Mouse (Mus musculus) heart, adult 2 months (tissue): Measurements from ENCODE around the gene Rpl35a. TPM values are rescaled to one million over a fixed set of nuclear protein-coding genes. Genes with fewer than 3 reads are reported as not detected.
A peak's percentile ranks its signal among the peaks of the same experiment; 100 is the strongest.
"Not testable (repeated sequence)": the region's sequence is repeated elsewhere in the genome, so short reads cannot be mapped to it uniquely, and the experiment has no call there.

ENCODE experiments used
- DNase-seq, 2 experiments: peaks; one replicate each; pipeline ENCODE4 v3.0.0; 2021
- H3K27ac ChIP-seq: fragments of 200-600 bp; 2 replicates; pipeline ENCODE4 v1.8.1; 2022
- H3K27me3 ChIP-seq: fragments of 200-500 bp; 2 replicates; pipeline ENCODE4 v1.6.1; 2012; ENCODE audit warnings: mild to moderate bottlenecking, low read length, inconsistent platforms, mixed read lengths; ENCODE audit not compliant: control insufficient read depth, insufficient read depth
- H3K36me3 ChIP-seq: fragments of 200-500 bp; 2 replicates; pipeline ENCODE4 v1.6.1; 2012; ENCODE audit warnings: low read length, inconsistent platforms; ENCODE audit not compliant: control insufficient read depth, insufficient read depth
- H3K4me1 ChIP-seq: fragments of 200-500 bp; 2 replicates; pipeline ENCODE4 v1.6.1; 2011; ENCODE audit warnings: low read length; ENCODE audit not compliant: control insufficient read depth, insufficient read depth
- H3K4me3 ChIP-seq: fragments of 200-600 bp; 2 replicates; pipeline ENCODE4 v1.8.1; 2022
- H3K79me2 ChIP-seq: fragments of 200-500 bp; replicated peaks from 2 replicates; pipeline ENCODE4 v1.6.1; 2012; ENCODE audit warnings: mild to moderate bottlenecking, inconsistent platforms, low read length, moderate library complexity, mixed read lengths; ENCODE audit not compliant: control insufficient read depth, insufficient read depth
- H3K9ac ChIP-seq: fragments of 200-500 bp; 2 replicates; pipeline ENCODE4 v1.6.1; 2012; ENCODE audit warnings: low read depth, mild to moderate bottlenecking, control low read depth, inconsistent platforms, low read length, mixed read lengths
- CTCF ChIP-seq: fragments of 200-600 bp; IDR thresholded peaks from 2 replicates; pipeline ENCODE4 v1.8.1; 2022; ENCODE audit warnings: antibody characterized with exemption, mild to moderate bottlenecking, moderate library complexity
- EP300 ChIP-seq: fragments of 200-500 bp; IDR thresholded peaks from 2 replicates; pipeline ENCODE4 v1.6.1; 2011; ENCODE audit warnings: low read depth, low read length, control low read depth; ENCODE audit not compliant: insufficient read depth
- POLR2A ChIP-seq: fragments of 200-500 bp; IDR thresholded peaks from 2 replicates; pipeline ENCODE4 v1.6.1; 2011; ENCODE audit warnings: mild to moderate bottlenecking, low read depth, low read length, control low read depth; ENCODE audit not compliant: insufficient read depth
- whole genome bisulfite sequencing: fragments of 180-500 bp; shearing (Covaris S2); methylation state at CpG from one replicate; pipeline ENCODE4 v1.1.7; 2018; 5-methylcytosine and 5-hydroxymethylcytosine counted together
- intact Hi-C: fragments of 180-260 bp; cut with DNase I; formaldehyde crosslinking; loops from one replicate; pipeline ENCODE4 v1.15.1; 2025
- polyA plus RNA-seq: library from polyadenylated mRNA; depleted of rRNA; stranded (reverse); fragments of >200 nt; gene quantifications from 2 replicates; pipeline ENCODE4 v1.2.3, GENCODE M21; 2012
- total RNA-seq, 2 experiments: library from RNA; stranded (reverse); gene quantifications; 2 replicates each; pipeline ENCODE4 v1.2.3; 2021

The Rpl35a gene
- total and polyA plus RNA-seq, 3 experiments, result 167 to 319 (median 298) TPM

DNA sequence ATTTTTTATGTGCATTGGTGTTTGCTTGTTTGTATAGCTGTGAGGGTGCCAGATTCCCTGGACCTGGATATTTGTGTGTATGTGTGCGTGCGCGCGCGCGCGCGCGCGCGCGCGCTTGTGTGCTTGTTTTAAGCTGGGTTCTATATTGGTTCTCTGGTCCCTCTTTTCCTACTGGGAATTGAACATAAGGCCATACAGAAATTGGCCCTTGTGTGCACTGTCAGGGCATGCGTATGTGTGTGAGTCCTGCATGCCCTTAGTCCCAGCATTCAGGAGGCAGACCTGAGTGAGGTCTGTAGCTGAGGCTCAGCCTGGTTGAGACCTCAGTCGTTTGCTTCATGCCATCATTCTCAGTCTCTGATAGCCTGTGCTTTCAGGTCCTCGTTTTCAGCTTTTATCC, 1.8 kb downstream of the Rpl35a start:
- intact Hi-C loops, result loop anchor here (5.0 kb wide), 1 partner anchor 194 kb away; the partner anchor contains the start of gene Snx4
- Histone ChIP-seq H3K4me1 (peaks cover 4% of the 10 kb centered on the region), H3K36me3 (peaks cover 14% of the 10 kb centered on the region), H3K9ac (no peak overlapping the region), H3K27me3 (no peaks in the 10 kb centered on the region), H3K79me2 (no peaks in the 10 kb centered on the region), H3K4me3 (no peak overlapping the region), H3K27ac (no peak overlapping the region)
- 90% methylated on average over 16 of the region's 16 CpGs for WGBS
- no peak for DNase-seq
- TF ChIP-seq EP300 (no peak), CTCF (no peak), POLR2A (no peak)

DNA sequence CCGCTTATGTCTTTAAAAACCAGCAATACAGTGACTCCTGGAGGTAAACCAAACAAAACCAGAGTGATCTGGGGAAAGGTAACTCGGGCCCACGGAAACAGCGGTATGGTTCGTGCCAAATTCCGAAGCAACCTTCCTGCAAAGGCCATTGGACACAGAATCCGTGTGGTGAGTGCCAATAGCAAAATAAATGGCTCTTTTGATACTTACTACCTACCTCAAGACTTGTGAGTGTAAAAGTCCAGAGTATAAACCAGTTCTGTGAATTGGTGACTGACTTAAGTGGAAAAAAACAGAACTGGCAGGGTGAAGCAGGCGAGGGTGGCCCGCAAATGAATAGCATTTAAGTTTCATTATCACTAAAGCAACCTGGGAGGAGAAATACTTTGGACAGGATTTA, 2.4 kb downstream of the Rpl35a start:
- DNase-seq, H3K4me1 ChIP-seq, H3K27ac ChIP-seq, H3K79me2 ChIP-seq, H3K27me3 ChIP-seq, H3K9ac ChIP-seq, H3K4me3 ChIP-seq: not testable (repeated sequence)
- H3K36me3 ChIP-seq, result peaks cover 14% of the 10 kb centered on the region
- WGBS, result 81% methylated on average over 9 of the region's 9 CpGs
- intact Hi-C loops, result loop anchor here (5.0 kb wide), 1 partner anchor 194 kb away; the partner anchor contains the start of gene Snx4

DNA sequence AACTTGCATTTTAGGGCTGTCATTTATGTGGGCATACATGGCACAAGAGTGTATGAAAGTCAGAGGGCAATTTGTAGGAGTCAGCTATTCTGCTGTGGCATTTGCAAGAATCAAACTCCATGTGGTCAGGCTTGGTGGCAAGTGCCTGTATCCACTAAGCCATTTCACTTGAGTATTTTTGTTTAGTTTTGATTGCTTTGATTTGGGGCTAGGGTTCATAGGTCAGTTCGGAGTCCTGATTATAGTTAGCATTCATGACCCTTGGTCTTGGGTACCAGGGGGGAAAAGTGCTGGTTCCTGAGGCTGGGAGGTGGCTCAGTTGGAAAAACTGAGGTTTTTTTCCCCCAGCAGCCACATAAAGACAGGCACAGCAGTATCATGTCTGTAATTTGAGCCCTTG, 3.2 kb downstream of the Rpl35a start:
- Histone ChIP-seq H3K9ac (no peak overlapping the region), H3K79me2 (no peaks in the 10 kb centered on the region), H3K4me3 (no peak overlapping the region), H3K27ac (no peak overlapping the region), H3K27me3 (no peaks in the 10 kb centered on the region), H3K4me1 (peaks cover 4% of the 10 kb centered on the region), H3K36me3 (peaks cover 14% of the 10 kb centered on the region)
- intact Hi-C loops, result loop anchor here (5.0 kb wide), 1 partner anchor 193 kb away; the partner anchor contains the start of gene Snx4
- DNase-seq, result no peak
- no peak for TF ChIP-seq CTCF
- TF ChIP-seq POLR2A, result no peak
- TF ChIP-seq EP300, result no peak
- 86% methylated on average over 1 of the region's 1 CpGs for WGBS

DNA sequence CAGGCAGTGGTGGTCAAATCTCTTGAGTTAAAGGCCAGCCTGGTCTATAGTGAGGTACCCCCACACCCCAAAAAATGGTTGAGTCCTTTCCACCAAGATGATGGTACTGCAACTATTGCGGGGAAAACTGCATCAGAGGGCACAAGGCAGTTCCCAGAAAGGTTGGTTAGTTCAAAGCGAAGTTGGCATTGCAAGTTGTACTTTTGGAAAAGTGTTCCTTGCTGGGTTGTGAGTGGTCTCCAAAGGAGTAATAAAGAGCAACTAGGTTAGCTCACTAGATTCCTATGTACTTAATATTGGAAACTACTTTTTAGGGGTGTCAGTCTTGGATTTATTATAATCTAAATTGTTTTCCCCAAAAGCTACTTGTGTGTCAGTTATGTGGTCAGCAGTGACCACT, 4.7 kb downstream of the Rpl35a start:
- no peak for DNase-seq
- no peak overlapping the region for H3K9ac ChIP-seq
- H3K4me3 ChIP-seq, result no peak overlapping the region
- intact Hi-C loops, result no loop called here
- TF ChIP-seq EP300 (no peak), POLR2A (no peak), CTCF (no peak)
- H3K4me1 ChIP-seq, result peaks cover 2% of the 10 kb centered on the region
- H3K79me2 ChIP-seq, result no peaks in the 10 kb centered on the region
- no peak overlapping the region for H3K27ac ChIP-seq
- no peaks in the 10 kb centered on the region for H3K27me3 ChIP-seq
- H3K36me3 ChIP-seq, result peaks cover 14% of the 10 kb centered on the region
- 90% methylated on average over 2 of the region's 2 CpGs for WGBS

DNA sequence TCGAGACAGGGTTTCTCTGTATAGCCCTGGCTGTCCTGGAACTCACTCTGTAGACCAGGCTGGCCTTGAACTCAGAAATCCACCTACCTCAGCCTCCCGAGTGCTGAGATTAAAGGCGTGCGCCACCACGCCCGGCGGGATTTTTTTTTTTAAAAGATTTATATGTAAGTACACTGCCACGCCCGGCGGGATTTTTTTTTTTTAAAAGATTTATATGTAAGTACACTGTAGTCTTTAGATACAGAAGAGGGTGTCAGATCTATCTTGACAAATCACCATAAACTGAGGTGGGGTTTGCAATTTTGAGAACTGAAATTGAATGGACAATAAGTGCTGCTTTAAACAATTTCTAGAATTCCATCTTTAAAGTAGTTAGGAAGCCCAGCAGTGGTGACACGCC, 5.1 kb downstream of the Rpl35a start:
- Histone ChIP-seq H3K4me3 (no peak overlapping the region), H3K27me3 (no peaks in the 10 kb centered on the region), H3K9ac (peak overlapping the region; percentile 68; the same call in 1 of the 2 replicates), H3K36me3 (peaks cover 14% of the 10 kb centered on the region), H3K79me2 (no peaks in the 10 kb centered on the region), H3K27ac (no peak overlapping the region; the same call in 1 of the 2 replicates), H3K4me1 (peaks cover 2% of the 10 kb centered on the region)
- DNase-seq, result no peak
- TF ChIP-seq POLR2A, result no peak
- TF ChIP-seq CTCF, result no peak
- no peak for TF ChIP-seq EP300
- intact Hi-C loops, result no loop called here
- WGBS, result 51% methylated on average over 11 of the region's 11 CpGs

- H3K27ac ChIP-seq, result peak within 1 kb of the TSS; percentile 71
- peak; percentile 91 to 96 for DNase-seq
- peak within 1 kb of the TSS; percentile 81 for H3K9ac ChIP-seq
- peaks cover 13% of the 10 kb centered on the region for H3K36me3 ChIP-seq
- no peak for TF ChIP-seq EP300
- peak; percentile 86 for TF ChIP-seq POLR2A
- intact Hi-C loops, result no loop called here
- no peaks in the 10 kb centered on the region for H3K79me2 ChIP-seq
- H3K4me1 ChIP-seq, result peaks cover 2% of the 10 kb centered on the region
- H3K4me3 ChIP-seq, result peak within 1 kb of the TSS; percentile 81
- under 1% methylated on average over 64 of the region's 64 CpGs for WGBS
- no peaks in the 10 kb centered on the region for H3K27me3 ChIP-seq
These were observed 5.9 kb downstream of the Rpl35a start, which contains the start of gene Lmln for GRCm38 (mm10) chr16:33062024-33062681. Gene Lmln, plus strand, starts transcription at chr16:33062521.
